Mouse (Mus musculus) olfactory bulb, adult 2 months (tissue): Measurements from ENCODE around the gene Aqp12.
A peak's percentile ranks its signal among the peaks of the same experiment; 100 is the strongest.

Experiments
- CTCF ChIP-seq: fragments of 200-500 bp; IDR thresholded peaks from 2 replicates; pipeline ENCODE4 v1.5.1; 2012; ENCODE audit warnings: low read depth, mild to moderate bottlenecking, low read length, moderate library complexity; ENCODE audit not compliant: insufficient read depth
- POLR2A ChIP-seq: fragments of 200-500 bp; IDR thresholded peaks from 2 replicates; pipeline ENCODE4 v1.6.1; 2012; ENCODE audit warnings: mild to moderate bottlenecking, low read depth, low read length, moderate library complexity; ENCODE audit not compliant: insufficient read depth

DNA sequence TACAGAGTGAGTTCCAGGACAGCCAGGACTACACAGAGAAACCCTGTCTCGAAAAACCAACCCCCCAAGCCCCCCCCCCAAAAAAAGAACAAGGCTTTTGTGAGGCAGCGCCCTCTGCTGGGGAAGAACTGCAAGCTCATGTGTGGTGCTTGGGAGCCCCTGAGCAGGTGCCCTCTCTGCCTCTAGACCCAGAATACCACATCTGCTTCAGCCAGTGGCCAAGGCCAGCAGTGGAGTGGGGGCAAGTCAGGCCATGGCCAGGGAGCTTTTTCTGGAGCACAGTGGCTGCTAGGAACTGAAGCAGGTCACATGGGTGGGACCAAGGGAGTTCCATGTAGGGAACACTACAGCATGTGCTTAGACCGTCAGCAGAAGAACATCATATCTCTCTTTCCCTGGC, 4.6 kb downstream of the Aqp12 start:
- TF ChIP-seq CTCF (peak; percentile 55; the same call in 1 of the 2 replicates), POLR2A (no peak)
